Mouse (Mus musculus) ES-E14 (cell line): ENCODE data around the gene Psmd7.

ENCODE experiments used
- CHD2 ChIP-seq: IDR thresholded peaks from 2 replicates; pipeline ENCODE4 v1.6.1; 2014; ENCODE audit warnings: mild to moderate bottlenecking, low read depth, low read length, inconsistent platforms
- MAFK ChIP-seq: IDR thresholded peaks from 2 replicates; pipeline ENCODE4 v1.6.1; 2014; ENCODE audit warnings: mild to moderate bottlenecking, low read depth, low read length, inconsistent platforms; ENCODE audit not compliant: insufficient read depth
- ZC3H11A ChIP-seq: IDR thresholded peaks from 2 replicates; pipeline ENCODE4 v1.6.1; 2012; ENCODE audit warnings: low read depth, mild to moderate bottlenecking, inconsistent platforms, low read length, borderline replicate concordance
- ZNF384 ChIP-seq: IDR thresholded peaks from 2 replicates; pipeline ENCODE4 v1.6.1; 2012; ENCODE audit warnings: low read depth, low read length, inconsistent platforms

DNA sequence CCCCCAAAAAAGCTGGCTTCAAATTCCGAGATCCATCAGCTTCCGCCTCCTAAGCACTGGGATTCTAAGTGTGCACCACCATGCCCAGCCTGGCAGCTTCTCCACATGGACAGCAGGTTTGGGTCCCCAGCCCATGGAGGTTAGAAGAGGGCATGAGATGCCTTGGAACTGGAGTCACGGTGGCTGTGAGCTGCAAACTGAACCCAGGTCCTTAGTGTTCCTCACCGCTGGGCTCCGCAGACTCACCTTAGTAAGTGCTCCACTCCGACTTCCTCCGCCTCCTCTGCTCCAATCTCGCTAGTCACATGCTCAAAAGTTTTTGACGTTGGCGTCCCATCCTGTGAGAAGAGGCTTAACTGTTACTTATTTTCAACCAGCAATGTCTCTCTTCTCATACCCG is 6.1 kb downstream of the Psmd7 start:
- TF ChIP-seq MAFK (no peak), ZC3H11A (no peak), ZNF384 (no peak), CHD2 (no peak)
